Mouse (Mus musculus) midbrain, embryonic 15.5 days (tissue): Measurements from ENCODE around the gene Cyb5r2. TPM values are rescaled to one million over a fixed set of nuclear protein-coding genes. Genes with fewer than 3 reads are reported as not detected.

Experiments used
- ATAC-seq: fragments of 200-750 bp; cut with Nextera tagmentation; replicated peaks from 2 replicates; pipeline ENCODE4 v1.8.0; 2017; ENCODE audit warnings: moderate TSS enrichment
- H3K27ac ChIP-seq: fragments of 300-500 bp; sonication (generic); 2 replicates; pipeline ENCODE4 v1.5.1; 2015; ENCODE audit warnings: mild to moderate bottlenecking, inconsistent platforms
- H3K27me3 ChIP-seq: fragments of 300-500 bp; sonication (generic); replicated peaks from 2 replicates; pipeline ENCODE4 v1.6.1; 2015; ENCODE audit warnings: inconsistent platforms
- H3K36me3 ChIP-seq: fragments of 300-500 bp; sonication (generic); replicated peaks from 2 replicates; pipeline ENCODE4 v1.6.1; 2015; ENCODE audit warnings: inconsistent platforms
- H3K4me1 ChIP-seq: fragments of 300-500 bp; sonication (generic); 2 replicates; pipeline ENCODE4 v1.6.1; 2015; ENCODE audit warnings: inconsistent platforms
- H3K4me2 ChIP-seq: fragments of 300-500 bp; sonication (generic); 2 replicates; pipeline ENCODE4 v1.6.1; 2015; ENCODE audit warnings: inconsistent platforms, mild to moderate bottlenecking, moderate library complexity
- H3K4me3 ChIP-seq: fragments of 300-500 bp; sonication (generic); 2 replicates; pipeline ENCODE4 v1.5.1; 2015; ENCODE audit warnings: mild to moderate bottlenecking, inconsistent platforms
- H3K9ac ChIP-seq: fragments of 300-500 bp; sonication (generic); 2 replicates; pipeline ENCODE4 v1.6.1; 2015; ENCODE audit warnings: mild to moderate bottlenecking, inconsistent platforms
- H3K9me3 ChIP-seq: fragments of 300-500 bp; sonication (generic); 2 replicates; pipeline ENCODE4 v1.6.1; 2016; ENCODE audit warnings: inconsistent platforms
- WGBS: fragments of 180-500 bp; shearing (Covaris S2); methylation state at CpG from one replicate; pipeline ENCODE4 v1.1.7; 2015; ENCODE audit warnings: mixed read lengths; 5-methylcytosine and 5-hydroxymethylcytosine counted together
- polyA plus RNA-seq: library from polyadenylated mRNA; unstranded; fragments of >200 nt; fragmentation: Nextera tagmentation; extraction: Ambion mirVana; gene quantifications from 2 replicates; pipeline ENCODE4 v1.2.1, GENCODE M21; 2015

Gene Cyb5r2
- 0.19 TPM in 2 replicates for polyA plus RNA-seq

GRCm38 (mm10) chr7:107757308-107758151 lies at the start of gene Cyb5r2:
TSS of gene Cyb5r2 (minus strand) at chr7:107758032.
- Histone ChIP-seq H3K9ac (peak within 1 kb of the TSS; percentile 29), H3K36me3 (no peaks in the 10 kb centered on the region), H3K27ac (no peak within 1 kb of the TSS), H3K9me3 (no peaks in the 10 kb centered on the region), H3K4me1 (peaks cover 5% of the 10 kb centered on the region), H3K27me3 (no peaks in the 10 kb centered on the region), H3K4me2 (peak within 1 kb of the TSS; percentile 62), H3K4me3 (peak within 1 kb of the TSS; percentile 33)
- 14% methylated on average over 23 of the region's 23 CpGs for WGBS
- ATAC-seq: peak; percentile 93

GRCm38 (mm10) chr7:107802138-107802537 lies 44.3 kb upstream of the Cyb5r2 start:
- 82% methylated on average over 3 of the region's 3 CpGs for WGBS
- Histone ChIP-seq H3K36me3 (no peaks in the 10 kb centered on the region), H3K9me3 (no peaks in the 10 kb centered on the region), H3K9ac (no peak overlapping the region), H3K27me3 (no peaks in the 10 kb centered on the region), H3K4me2 (no peak overlapping the region), H3K4me1 (no peaks in the 10 kb centered on the region), H3K4me3 (no peak overlapping the region), H3K27ac (no peak overlapping the region)
- ATAC-seq: no peak

- 93% methylated on average over 2 of the region's 2 CpGs for WGBS
- Histone ChIP-seq H3K4me2 (no peak within 1 kb of the TSS), H3K4me3 (no peak within 1 kb of the TSS), H3K27me3 (no peaks in the 10 kb centered on the region), H3K9ac (no peak within 1 kb of the TSS), H3K27ac (no peak within 1 kb of the TSS), H3K4me1 (no peaks in the 10 kb centered on the region), H3K9me3 (no peaks in the 10 kb centered on the region), H3K36me3 (no peaks in the 10 kb centered on the region)
- ATAC-seq: no peak
These were observed 43.3 kb upstream of the Cyb5r2 start, which contains the start of gene Ovch2 for GRCm38 (mm10) chr7:107801108-107801507. TSS of gene Ovch2 (minus strand) at chr7:107801208.

GRCm38 (mm10) chr7:107796500-107796899 lies 38.7 kb upstream of the Cyb5r2 start:
- H3K9me3 ChIP-seq: no peaks in the 10 kb centered on the region
- H3K4me2 ChIP-seq: no peak overlapping the region
- WGBS: 85% methylated on average over 2 of the region's 2 CpGs
- ATAC-seq: no peak
- H3K9ac ChIP-seq: no peak overlapping the region
- H3K36me3 ChIP-seq: no peaks in the 10 kb centered on the region
- H3K4me3 ChIP-seq: no peak overlapping the region
- no peak overlapping the region for H3K27ac ChIP-seq
- no peaks in the 10 kb centered on the region for H3K4me1 ChIP-seq
- H3K27me3 ChIP-seq: no peaks in the 10 kb centered on the region

GRCm38 (mm10) chr7:107787977-107788620 lies 30.3 kb upstream of the Cyb5r2 start:
- H3K9me3 ChIP-seq: no peaks in the 10 kb centered on the region
- H3K4me1 ChIP-seq: no peaks in the 10 kb centered on the region
- H3K36me3 ChIP-seq: no peaks in the 10 kb centered on the region
- no peaks in the 10 kb centered on the region for H3K27me3 ChIP-seq
- no peak overlapping the region for H3K4me3 ChIP-seq
- H3K27ac ChIP-seq: no peak overlapping the region
- H3K9ac ChIP-seq: no peak overlapping the region
- WGBS: 65% methylated on average over 3 of the region's 3 CpGs
- no peak overlapping the region for H3K4me2 ChIP-seq
- peak; percentile 76 for ATAC-seq

GRCm38 (mm10) chr7:107779611-107780010 lies 21.8 kb upstream of the Cyb5r2 start:
- Histone ChIP-seq H3K36me3 (no peaks in the 10 kb centered on the region), H3K4me2 (no peak overlapping the region), H3K9me3 (no peaks in the 10 kb centered on the region), H3K27me3 (no peaks in the 10 kb centered on the region), H3K4me3 (no peak overlapping the region), H3K4me1 (no peaks in the 10 kb centered on the region), H3K9ac (no peak overlapping the region), H3K27ac (no peak overlapping the region)
- ATAC-seq: peak; percentile 54; the same call in 1 of the 2 replicates
- 42% methylated on average over 4 of the region's 4 CpGs for WGBS

- no peak overlapping the region for H3K4me2 ChIP-seq
- no peaks in the 10 kb centered on the region for H3K36me3 ChIP-seq
- no peak overlapping the region for H3K9ac ChIP-seq
- H3K27ac ChIP-seq: no peak overlapping the region
- WGBS: 86% methylated on average over 1 of the region's 1 CpGs
- no peaks in the 10 kb centered on the region for H3K4me1 ChIP-seq
- no peak for ATAC-seq
- no peaks in the 10 kb centered on the region for H3K27me3 ChIP-seq
- H3K9me3 ChIP-seq: no peaks in the 10 kb centered on the region
- H3K4me3 ChIP-seq: no peak overlapping the region
These were observed 20.4 kb upstream of the Cyb5r2 start for GRCm38 (mm10) chr7:107778216-107778615.

- WGBS: 51% methylated on average over 6 of the region's 6 CpGs
- Histone ChIP-seq H3K4me1 (no peaks in the 10 kb centered on the region), H3K9me3 (no peaks in the 10 kb centered on the region), H3K4me3 (no peak overlapping the region), H3K36me3 (no peaks in the 10 kb centered on the region), H3K27me3 (no peaks in the 10 kb centered on the region), H3K4me2 (no peak overlapping the region), H3K9ac (no peak overlapping the region), H3K27ac (no peak overlapping the region)
- no peak for ATAC-seq
These were observed 13.0 kb upstream of the Cyb5r2 start for GRCm38 (mm10) chr7:107770812-107771211.

- Histone ChIP-seq H3K4me2 (no peak overlapping the region), H3K4me3 (no peak overlapping the region), H3K4me1 (peaks cover 5% of the 10 kb centered on the region), H3K27me3 (no peaks in the 10 kb centered on the region), H3K9ac (no peak overlapping the region), H3K36me3 (no peaks in the 10 kb centered on the region), H3K27ac (no peak overlapping the region), H3K9me3 (no peaks in the 10 kb centered on the region)
- no peak for ATAC-seq
- WGBS: 92% methylated on average over 2 of the region's 2 CpGs
These were observed 1.1 kb downstream of the Cyb5r2 start for GRCm38 (mm10) chr7:107756748-107757147.

GRCm38 (mm10) chr7:107755905-107756304 lies 1.9 kb downstream of the Cyb5r2 start:
- H3K27me3 ChIP-seq: no peaks in the 10 kb centered on the region
- H3K4me2 ChIP-seq: no peak overlapping the region
- no peaks in the 10 kb centered on the region for H3K9me3 ChIP-seq
- no peak overlapping the region for H3K4me3 ChIP-seq
- no peaks in the 10 kb centered on the region for H3K36me3 ChIP-seq
- H3K4me1 ChIP-seq: peaks cover 5% of the 10 kb centered on the region
- no peak for ATAC-seq
- 75% methylated on average over 3 of the region's 3 CpGs for WGBS
- no peak overlapping the region for H3K27ac ChIP-seq
- no peak overlapping the region for H3K9ac ChIP-seq

- Histone ChIP-seq H3K4me1 (no peaks in the 10 kb centered on the region), H3K27me3 (no peaks in the 10 kb centered on the region), H3K4me3 (no peak overlapping the region), H3K36me3 (no peaks in the 10 kb centered on the region), H3K9me3 (no peaks in the 10 kb centered on the region), H3K4me2 (no peak overlapping the region), H3K9ac (no peak overlapping the region), H3K27ac (no peak overlapping the region)
- no peak for ATAC-seq
- 74% methylated on average over 10 of the region's 10 CpGs for WGBS
These were observed 5.8 kb downstream of the Cyb5r2 start for GRCm38 (mm10) chr7:107752031-107752520.

- 93% methylated on average over 4 of the region's 4 CpGs for WGBS
- H3K36me3 ChIP-seq: no peaks in the 10 kb centered on the region
- no peak overlapping the region for H3K27ac ChIP-seq
- H3K4me1 ChIP-seq: no peaks in the 10 kb centered on the region
- H3K9ac ChIP-seq: no peak overlapping the region
- no peaks in the 10 kb centered on the region for H3K27me3 ChIP-seq
- H3K4me3 ChIP-seq: no peak overlapping the region
- no peak overlapping the region for H3K4me2 ChIP-seq
- H3K9me3 ChIP-seq: no peaks in the 10 kb centered on the region
- ATAC-seq: no peak
These were observed 8.1 kb downstream of the Cyb5r2 start for GRCm38 (mm10) chr7:107749721-107750120.
